Mouse (Mus musculus) ES-Bruce4 (cell line): ENCODE results near the gene Prl8a1. TPM values are rescaled to one million over a fixed set of nuclear protein-coding genes. Genes with fewer than 3 reads are reported as not detected.

Source experiments
- H3K27ac ChIP-seq: 2 replicates; pipeline ENCODE4 v1.5.1; 2012; ENCODE audit warnings: low read length, inconsistent platforms; ENCODE audit not compliant: insufficient read depth
- H3K27me3 ChIP-seq: 2 replicates; pipeline ENCODE4 v1.6.1; 2012; ENCODE audit warnings: mild to moderate bottlenecking, low read length, inconsistent platforms; ENCODE audit not compliant: control insufficient read depth, poor library complexity, insufficient read depth, severe bottlenecking
- H3K36me3 ChIP-seq: 2 replicates; pipeline ENCODE4 v1.6.1; 2012; ENCODE audit warnings: inconsistent platforms, mild to moderate bottlenecking, low read length, moderate library complexity; ENCODE audit not compliant: control insufficient read depth, poor library complexity, insufficient read depth, severe bottlenecking
- H3K4me1 ChIP-seq: one replicate; pipeline ENCODE4 v1.8.1; 2011; ENCODE audit warnings: low read length; ENCODE audit not compliant: control insufficient read depth, insufficient read depth
- H3K4me3 ChIP-seq: 2 replicates; pipeline ENCODE4 v1.5.1; 2011; ENCODE audit warnings: low read depth, mild to moderate bottlenecking, low read length
- H3K9ac ChIP-seq: 2 replicates; pipeline ENCODE4 v1.6.1; 2012; ENCODE audit warnings: low read depth, mild to moderate bottlenecking, inconsistent platforms; ENCODE audit not compliant: poor library complexity, severe bottlenecking
- H3K9me3 ChIP-seq: replicated peaks from 2 replicates; pipeline ENCODE4 v1.6.1; 2012; ENCODE audit warnings: mild to moderate bottlenecking, low read length, inconsistent platforms; ENCODE audit not compliant: control insufficient read depth, poor library complexity, insufficient read depth, severe bottlenecking
- CTCF ChIP-seq: IDR thresholded peaks from one replicate; pipeline ENCODE4 v1.8.1; 2011; ENCODE audit warnings: low read depth, low read length
- EP300 ChIP-seq: IDR thresholded peaks from 2 replicates; pipeline ENCODE4 v1.6.1; 2011; ENCODE audit warnings: low read depth, low read length; ENCODE audit not compliant: insufficient read depth
- POLR2A ChIP-seq: IDR thresholded peaks from one replicate; pipeline ENCODE4 v1.8.1; 2011; ENCODE audit warnings: low read length; ENCODE audit not compliant: insufficient read depth
- polyA plus RNA-seq: library from polyadenylated mRNA; stranded (reverse); fragments of >200 nt; gene quantifications from 2 replicates; pipeline ENCODE4 v1.2.4, GENCODE M21; 2011; ENCODE audit warnings: low read depth; ENCODE audit not compliant: missing spikeins, insufficient read depth, insufficient read length

Prl8a1 gene
- polyA plus RNA-seq = not detected in 2 replicates

- Histone ChIP-seq H3K9me3 (no peaks in the 10 kb centered on the region), H3K4me3 (no peak within 1 kb of the TSS), H3K27ac (no peak within 1 kb of the TSS), H3K4me1 (no peaks in the 10 kb centered on the region), H3K9ac (no peak within 1 kb of the TSS), H3K27me3 (no peaks in the 10 kb centered on the region), H3K36me3 (no peaks in the 10 kb centered on the region)
- TF ChIP-seq EP300 = no peak
- TF ChIP-seq CTCF = no peak
- no peak for TF ChIP-seq POLR2A
These were observed at the start of gene Prl8a1 for GRCm38 (mm10) chr13:27582071-27582470. Gene Prl8a1 (minus strand): TSS chr13:27582171.

- Histone ChIP-seq H3K36me3 (no peaks in the 10 kb centered on the region), H3K27ac (no peak within 1 kb of the TSS), H3K9me3 (no peaks in the 10 kb centered on the region), H3K27me3 (no peaks in the 10 kb centered on the region), H3K4me1 (no peaks in the 10 kb centered on the region), H3K4me3 (no peak within 1 kb of the TSS), H3K9ac (no peak within 1 kb of the TSS)
- TF ChIP-seq EP300 (no peak), CTCF (no peak), POLR2A (no peak)
These were observed 28.5 kb upstream of the Prl8a1 start, which contains the start of gene Prl7b1 for GRCm38 (mm10) chr13:27610482-27610881. Gene Prl7b1 (minus strand): TSS chr13:27610582.

GRCm38 (mm10) chr13:27564506-27564905, 17.5 kb downstream of the Prl8a1 start, which contains the start of gene Prl8a9:
Gene Prl8a9 (minus strand): TSS chr13:27564606.
- no peak within 1 kb of the TSS for H3K27ac ChIP-seq
- H3K4me3 ChIP-seq = no peak within 1 kb of the TSS
- no peaks in the 10 kb centered on the region for H3K9me3 ChIP-seq
- H3K9ac ChIP-seq = no peak within 1 kb of the TSS
- H3K36me3 ChIP-seq = no peaks in the 10 kb centered on the region
- TF ChIP-seq POLR2A (no peak), CTCF (no peak), EP300 (no peak)
- no peaks in the 10 kb centered on the region for H3K27me3 ChIP-seq
- H3K4me1 ChIP-seq = no peaks in the 10 kb centered on the region

GRCm38 (mm10) chr13:27553336-27553735, 28.6 kb downstream of the Prl8a1 start:
- no peak for TF ChIP-seq POLR2A
- TF ChIP-seq EP300 = no peak
- TF ChIP-seq CTCF = no peak
- Histone ChIP-seq H3K36me3 (no peaks in the 10 kb centered on the region), H3K4me1 (no peaks in the 10 kb centered on the region)

More at GRCm38 (mm10) chr13:27553336-27553735, 28.6 kb downstream of the Prl8a1 start:
- Histone ChIP-seq H3K27ac (no peak overlapping the region), H3K9ac (no peak overlapping the region), H3K9me3 (no peaks in the 10 kb centered on the region), H3K4me3 (no peak overlapping the region), H3K27me3 (no peaks in the 10 kb centered on the region)

Other genes starting within 250 kb of the Prl8a1 start
- gene Prl8a2, start 236.5 kb downstream of the Prl8a1 start, polyA plus RNA-seq = 1.0 and 2.0 TPM in 2 replicates
- gene Prl2b1, start 191.3 kb downstream of the Prl8a1 start, polyA plus RNA-seq = 3.6 and 11.0 TPM in 2 replicates
- 1.2 TPM in 1 of 2 replicates, not detected in the other for gene Prl8a6, start 143.5 kb downstream of the Prl8a1 start, polyA plus RNA-seq
- 1.8 and 1.9 TPM in 2 replicates for gene Prl8a8, start 69.0 kb downstream of the Prl8a1 start, polyA plus RNA-seq
- gene Prl8a9, start 17.6 kb downstream of the Prl8a1 start, polyA plus RNA-seq = 5.0 and 10.1 TPM in 2 replicates
- not detected in 2 replicates for gene Prl7b1, start 28.4 kb upstream of the Prl8a1 start, polyA plus RNA-seq
- gene Prl7a1, start 60.3 kb upstream of the Prl8a1 start, polyA plus RNA-seq = 0.96 and 1.1 TPM in 2 replicates
- gene Prl7a2, start 85.9 kb upstream of the Prl8a1 start, polyA plus RNA-seq = 1.2 and 2.5 TPM in 2 replicates
- gene Prl7d1, start 134.6 kb upstream of the Prl8a1 start, polyA plus RNA-seq = 1.2 TPM in 2 replicates
- not detected in 2 replicates for gene Prl7c1, start 198.6 kb upstream of the Prl8a1 start, polyA plus RNA-seq
- 1.3 and 5.5 TPM in 2 replicates for gene Prl2a1, start 219.5 kb upstream of the Prl8a1 start, polyA plus RNA-seq